Mouse (Mus musculus) adrenal gland (tissue): ENCODE data around the gene Dkkl1.

Experiments
- intact Hi-C: fragments of 180-260 bp; cut with DNase I; formaldehyde crosslinking; loops from one replicate; pipeline ENCODE4 v1.15.1; 2025

Dkkl1 gene

GRCm38 (mm10) chr7:45229459-45230203 is 17.7 kb upstream of the Dkkl1 start:
- intact Hi-C loops = loop anchor here (10.0 kb wide), 1 partner anchor 125 kb away; no protein-coding TSS in a partner anchor

GRCm38 (mm10) chr7:45229046-45229445 is 17.1 kb upstream of the Dkkl1 start:
- intact Hi-C loops = loop anchor here (10.0 kb wide), 1 partner anchor 126 kb away; no protein-coding TSS in a partner anchor

GRCm38 (mm10) chr7:45228548-45228947 is 16.6 kb upstream of the Dkkl1 start:
- intact Hi-C loops = loop anchor here (10.0 kb wide), 1 partner anchor 126 kb away; no protein-coding TSS in a partner anchor

GRCm38 (mm10) chr7:45226421-45226820 is 14.5 kb upstream of the Dkkl1 start:
- intact Hi-C loops = loop anchor here (10.0 kb wide), 1 partner anchor 128 kb away; no protein-coding TSS in a partner anchor

- intact Hi-C loops = loop anchor here (10.0 kb wide), 1 partner anchor 130 kb away; no protein-coding TSS in a partner anchor
Measured at GRCm38 (mm10) chr7:45224826-45225225, 12.9 kb upstream of the Dkkl1 start.

GRCm38 (mm10) chr7:45221680-45222079 is 9.7 kb upstream of the Dkkl1 start:
- intact Hi-C loops = loop anchor here (10.0 kb wide), 1 partner anchor 133 kb away; no protein-coding TSS in a partner anchor

GRCm38 (mm10) chr7:45216442-45217183 is 4.7 kb upstream of the Dkkl1 start:
- intact Hi-C loops = no loop called here

- intact Hi-C loops = no loop called here
Measured at GRCm38 (mm10) chr7:45215673-45216441, 3.9 kb upstream of the Dkkl1 start, which contains the start of gene Tead2. Tead2 (plus strand) TSS chr7:45215753.

- intact Hi-C loops = no loop called here
Measured at GRCm38 (mm10) chr7:45213708-45214107, 1.8 kb upstream of the Dkkl1 start.

GRCm38 (mm10) chr7:45212356-45212755 is 409 bp upstream of the Dkkl1 start:
- intact Hi-C loops = no loop called here

GRCm38 (mm10) chr7:45211070-45211469 is 877 bp downstream of the Dkkl1 start:
- intact Hi-C loops = no loop called here

GRCm38 (mm10) chr7:45208260-45208659 is 3.7 kb downstream of the Dkkl1 start:
- intact Hi-C loops = no loop called here

- intact Hi-C loops = loop anchor here (5.0 kb wide), 2 partner anchors 112 to 127 kb away; partner anchors contain the start of gene Rcn3
Measured at GRCm38 (mm10) chr7:45204380-45205143, 7.4 kb downstream of the Dkkl1 start, which contains the start of gene Ccdc155. Ccdc155 (minus strand) TSS chr7:45204892.

GRCm38 (mm10) chr7:45202654-45203053 is 9.3 kb downstream of the Dkkl1 start:
- intact Hi-C loops = loop anchor here (5.0 kb wide), 2 partner anchors 110 to 125 kb away; partner anchors contain the start of gene Rcn3

- intact Hi-C loops = no loop called here
Measured at GRCm38 (mm10) chr7:45198961-45199360, 13.0 kb downstream of the Dkkl1 start.

- intact Hi-C loops = no loop called here
Measured at GRCm38 (mm10) chr7:45198435-45198834, 13.5 kb downstream of the Dkkl1 start.

- intact Hi-C loops = no loop called here
Measured at GRCm38 (mm10) chr7:45196994-45197393, 15.0 kb downstream of the Dkkl1 start.

- intact Hi-C loops = no loop called here
Measured at GRCm38 (mm10) chr7:45196176-45196535, 15.8 kb downstream of the Dkkl1 start.

- intact Hi-C loops = no loop called here
Measured at GRCm38 (mm10) chr7:45195341-45196175, 16.4 kb downstream of the Dkkl1 start.
